Comparison of ENCODE assay signal across 14 mouse cellular contexts in genomic region chr2:105206563-105207174, GRCm38 (mm10). TPM values are rescaled to one million over a fixed set of nuclear protein-coding genes. Genes with fewer than 3 reads are reported as not detected.
DNase-seq lines count a peak whose midpoint lies in the region; ATAC-seq lines count a peak whose summit lies in the region.
"Had no signal": no experiment of that assay in that cellular context is flagged by ENCODE, and none has a peak within 500 bp of the region (broad histone marks: within the 10 kb centered on the region; RNA-seq: fewer than 3 reads in every experiment).

No protein-coding gene starts in this region.

- H3K4me2 ChIP-seq in heart, embryonic 14.5 days (ENCODE audit: low read length), result no peak overlapping the region
- no peak overlapping the region for H3K4me2 ChIP-seq in heart, embryonic 11.5 days
- H3K4me2 ChIP-seq in lung, embryonic 16.5 days (ENCODE audit: low read depth, low read length), result no peak overlapping the region
- H3K4me2 ChIP-seq: heart, embryonic 12.5 days; midbrain, embryonic 12.5 days had no signal

- peak; percentile 43; the same call in 1 of the 2 replicates for ATAC-seq in heart, embryonic 14.5 days (ENCODE audit: insufficient number of reproducible peaks, insufficient read depth, low FRiP score, low read depth)
- ATAC-seq in heart, embryonic 11.5 days (replicated peaks; ENCODE audit: insufficient number of reproducible peaks, low FRiP score, low TSS enrichment), result no peak; the same call in 1 of the 2 replicates
- peak; percentile 65 for ATAC-seq in lung, embryonic 16.5 days (ENCODE audit: low read depth)
- ATAC-seq: inflammation-experienced regulatory T-cells, adult 6 months had no signal

- no peak overlapping the region for H3K4me3 ChIP-seq in heart, embryonic 14.5 days (ENCODE audit: control insufficient read depth in 1 of 2, insufficient read depth in 1 of 2, low read depth in 1 of 2, low read length in 2 of 2)
- H3K4me3 ChIP-seq in heart, embryonic 11.5 days (ENCODE audit: low read depth, low read length), result no peak overlapping the region
- no peak overlapping the region for H3K4me3 ChIP-seq in lung, embryonic 16.5 days (ENCODE audit: low read length)
- H3K4me3 ChIP-seq: embryonic facial prominence, embryonic 10.5 days; heart, embryonic 12.5 days; midbrain, embryonic 12.5 days had no signal

- H3K9me3 ChIP-seq in heart, embryonic 14.5 days (ENCODE audit: control insufficient read depth, low read length), result no peaks in the 10 kb centered on the region
- H3K9me3 ChIP-seq in heart, embryonic 11.5 days (replicated peaks; ENCODE audit: control insufficient read depth, low read length), result no peaks in the 10 kb centered on the region
- H3K9me3 ChIP-seq in lung, embryonic 16.5 days (ENCODE audit: control insufficient read depth, low read length), result no peaks in the 10 kb centered on the region
- H3K9me3 ChIP-seq: embryonic facial prominence, embryonic 10.5 days; heart, embryonic 12.5 days; midbrain, embryonic 12.5 days had no signal

- no peaks in the 10 kb centered on the region for H3K36me3 ChIP-seq in heart, embryonic 14.5 days (ENCODE audit: control insufficient read depth, insufficient read depth, low read length)
- no peaks in the 10 kb centered on the region for H3K36me3 ChIP-seq in heart, embryonic 11.5 days (ENCODE audit: control insufficient read depth, insufficient read depth, low read length)
- no peaks in the 10 kb centered on the region for H3K36me3 ChIP-seq in lung, embryonic 16.5 days (ENCODE audit: control insufficient read depth, insufficient read depth, low read length)
- H3K36me3 ChIP-seq: embryonic facial prominence, embryonic 10.5 days; heart, embryonic 12.5 days; midbrain, embryonic 12.5 days had no signal

- 54% methylated on average over 9 of the region's 9 CpGs for WGBS in heart, embryonic 14.5 days
- 44% methylated on average over 9 of the region's 9 CpGs for WGBS in heart, embryonic 11.5 days (ENCODE audit: insufficient replicate concordance)
- WGBS in lung, embryonic 16.5 days, result 39% methylated on average over 9 of the region's 9 CpGs

- H3K27me3 ChIP-seq in heart, embryonic 14.5 days (ENCODE audit: control insufficient read depth, insufficient read depth, low read length), result no peaks in the 10 kb centered on the region
- H3K27me3 ChIP-seq in heart, embryonic 11.5 days (ENCODE audit: control insufficient read depth, insufficient read depth, low read length), result no peaks in the 10 kb centered on the region
- no peaks in the 10 kb centered on the region for H3K27me3 ChIP-seq in lung, embryonic 16.5 days (ENCODE audit: control insufficient read depth, insufficient read depth, low read depth, low read length)
- H3K27me3 ChIP-seq: heart, embryonic 12.5 days; midbrain, embryonic 12.5 days had no signal

- H3K27ac ChIP-seq in heart, embryonic 14.5 days (replicated peaks in 1 of 2; ENCODE audit: control insufficient read depth in 1 of 2, insufficient read depth in 1 of 2, low read depth in 2 of 2, low read length in 2 of 2), result peak overlapping the region; percentile 19 to 25; a peak in 1 of 4 replicates
- H3K27ac ChIP-seq in heart, embryonic 11.5 days (ENCODE audit: low read depth, low read length), result no peak overlapping the region
- H3K27ac ChIP-seq in lung, embryonic 16.5 days (ENCODE audit: low read length), result no peak overlapping the region
- H3K27ac ChIP-seq: embryonic facial prominence, embryonic 10.5 days; liver, embryonic 14.5 days; midbrain, embryonic 12.5 days had no signal

- H3K9ac ChIP-seq in heart, embryonic 14.5 days (ENCODE audit: low read length), result no peak overlapping the region
- H3K9ac ChIP-seq in heart, embryonic 11.5 days (ENCODE audit: low read depth, low read length), result no peak overlapping the region
- H3K9ac ChIP-seq in lung, embryonic 16.5 days (ENCODE audit: low read length), result no peak overlapping the region
- H3K9ac ChIP-seq: heart, embryonic 12.5 days; liver, embryonic 14.5 days; midbrain, embryonic 12.5 days had no signal

- H3K4me1 ChIP-seq in heart, embryonic 14.5 days (ENCODE audit: control insufficient read depth in 2 of 2, insufficient read depth in 2 of 2, low read length in 2 of 2), result peaks cover 0 to 5% of the 10 kb centered on the region in 2 experiments; a peak in 3 of 4 replicates
- H3K4me1 ChIP-seq in heart, embryonic 11.5 days (ENCODE audit: control insufficient read depth, insufficient read depth, low read length), result peaks cover 7% of the 10 kb centered on the region
- no peaks in the 10 kb centered on the region for H3K4me1 ChIP-seq in lung, embryonic 16.5 days (replicated peaks; ENCODE audit: control insufficient read depth, insufficient read depth, low read length)
- H3K4me1 ChIP-seq: midbrain, embryonic 12.5 days had no signal

- DNase-seq in lung, postnatal 25 days (ENCODE audit: low spot score), result no peak
- peak; percentile 26 for DNase-seq in kidney, postnatal 36 days
- no peak for DNase-seq in testis, postnatal 14 days (ENCODE audit: low spot score)
- DNase-seq in urinary bladder, postnatal 25 days (ENCODE audit: low spot score), result no peak
- DNase-seq: cerebellum, adult 18-20 months had no signal

RNA-seq across cellular contexts. Expression of gene Them7, which starts 17.5 kb away (rescaled TPM):
- polyA plus RNA-seq in heart, embryonic 14.5 days (2014; fragmentation: Nextera tagmentation; extraction: Ambion mirVana), result 0.67 and 1.1 TPM in 2 replicates
- 1.3 and 1.5 TPM in 2 replicates for polyA plus RNA-seq in heart, embryonic 11.5 days (2014; fragmentation: Nextera tagmentation; extraction: Ambion mirVana)
- 0.13 TPM in 1 of 2 replicates, not detected in the other for polyA plus RNA-seq in lung, embryonic 16.5 days (2015; fragmentation: Nextera tagmentation; extraction: Ambion mirVana)
- polyA plus RNA-seq: inflammation-experienced regulatory T-cells, adult 6 months; small intestine, adult 2 months had no signal

Comparison
In these comparisons a context has a peak if more than half of its experiments do, and no peak if none do; other contexts are left out.
1. H3K27ac ChIP-seq: peak in heart, embryonic 14.5 days (2 of 2); none in heart, embryonic 11.5 days (single experiment) and lung, embryonic 16.5 days (single experiment).
2. DNase-seq: peak in kidney, postnatal 36 days (2 of 2); none in lung, postnatal 25 days (single experiment), testis, postnatal 14 days (single experiment) and urinary bladder, postnatal 25 days (single experiment).